Mouse (Mus musculus) liver, adult 2 months (tissue): Measurements from ENCODE around the gene Asb16.

Experiments used
- CTCF ChIP-seq: fragments of 200-500 bp; IDR thresholded peaks from 2 replicates; pipeline ENCODE4 v1.5.1; 2011; ENCODE audit warnings: low read depth, low read length, control low read depth
- POLR2A ChIP-seq: fragments of 200-500 bp; IDR thresholded peaks from 2 replicates; pipeline ENCODE4 v1.6.1; 2011; ENCODE audit warnings: low read length, control low read depth; ENCODE audit not compliant: insufficient read depth; ENCODE audit errors: extremely low read depth

- TF ChIP-seq POLR2A (no peak), CTCF (no peak)
Observed at GRCm38 (mm10) chr11:102285095-102285834, 16.7 kb downstream of the Asb16 start.
